Mouse (Mus musculus): ENCODE measurements around the gene Ugt1a6a.

The Ugt1a6a gene

GRCm38 (mm10) chr1:88253540-88253939, 118.9 kb downstream of the Ugt1a6a start:
- DNase-seq = no peak

DNA sequence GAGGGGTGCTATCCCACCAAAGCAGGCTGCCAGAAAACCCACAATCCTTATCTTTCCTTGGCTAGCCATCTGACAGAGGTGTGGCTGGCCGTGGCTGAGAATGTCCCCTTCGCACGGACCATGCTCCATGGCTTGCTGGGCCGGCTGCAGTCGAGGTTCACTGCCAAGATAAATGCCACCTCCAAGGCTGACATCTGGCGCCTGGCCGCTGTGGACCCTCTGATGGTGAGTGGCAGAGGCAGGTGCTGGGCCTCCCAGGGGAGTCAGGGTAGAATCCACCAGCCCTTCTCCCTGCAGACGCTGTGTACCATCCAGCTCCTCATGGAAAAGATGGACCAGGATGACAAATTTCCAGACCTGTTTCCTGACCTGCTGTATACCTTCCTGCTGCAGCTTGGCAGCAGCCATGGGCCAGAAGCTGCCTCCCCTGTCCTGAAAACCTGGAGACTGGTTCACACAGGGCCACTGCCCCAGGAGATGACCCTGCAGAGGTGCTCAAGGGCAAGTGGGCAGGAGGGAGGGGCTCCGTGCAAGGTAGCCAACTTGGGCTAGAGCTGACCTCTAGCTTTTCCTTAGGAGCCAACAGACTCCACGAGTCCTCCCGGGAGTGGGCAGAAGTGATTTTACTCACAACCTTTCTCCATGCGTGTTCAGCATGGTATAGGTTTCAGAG, 120.3 kb downstream of the Ugt1a6a start:
- peak; percentile 76 to 83 for DNase-seq

DNA sequence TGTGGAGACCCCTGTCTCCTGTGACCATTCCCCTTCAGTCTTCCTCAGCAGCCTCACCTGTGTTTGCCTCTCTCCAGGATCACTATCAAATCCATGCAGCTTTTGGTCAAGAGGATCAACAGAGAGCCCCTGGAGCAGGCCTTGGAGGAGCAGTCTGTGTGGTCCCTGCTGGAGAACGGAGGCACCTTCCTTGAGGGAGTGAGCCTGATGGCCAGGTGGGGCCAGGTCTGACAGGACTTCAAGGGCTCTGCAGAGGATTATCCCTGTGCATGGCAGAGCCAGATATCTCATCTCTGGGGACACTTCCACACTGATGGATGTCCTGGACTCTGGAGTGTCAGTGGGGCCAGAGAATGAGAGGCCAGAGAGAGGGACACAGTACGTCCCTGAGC, 120.9 kb downstream of the Ugt1a6a start:
- peak; percentile 38 to 45 for DNase-seq

DNA sequence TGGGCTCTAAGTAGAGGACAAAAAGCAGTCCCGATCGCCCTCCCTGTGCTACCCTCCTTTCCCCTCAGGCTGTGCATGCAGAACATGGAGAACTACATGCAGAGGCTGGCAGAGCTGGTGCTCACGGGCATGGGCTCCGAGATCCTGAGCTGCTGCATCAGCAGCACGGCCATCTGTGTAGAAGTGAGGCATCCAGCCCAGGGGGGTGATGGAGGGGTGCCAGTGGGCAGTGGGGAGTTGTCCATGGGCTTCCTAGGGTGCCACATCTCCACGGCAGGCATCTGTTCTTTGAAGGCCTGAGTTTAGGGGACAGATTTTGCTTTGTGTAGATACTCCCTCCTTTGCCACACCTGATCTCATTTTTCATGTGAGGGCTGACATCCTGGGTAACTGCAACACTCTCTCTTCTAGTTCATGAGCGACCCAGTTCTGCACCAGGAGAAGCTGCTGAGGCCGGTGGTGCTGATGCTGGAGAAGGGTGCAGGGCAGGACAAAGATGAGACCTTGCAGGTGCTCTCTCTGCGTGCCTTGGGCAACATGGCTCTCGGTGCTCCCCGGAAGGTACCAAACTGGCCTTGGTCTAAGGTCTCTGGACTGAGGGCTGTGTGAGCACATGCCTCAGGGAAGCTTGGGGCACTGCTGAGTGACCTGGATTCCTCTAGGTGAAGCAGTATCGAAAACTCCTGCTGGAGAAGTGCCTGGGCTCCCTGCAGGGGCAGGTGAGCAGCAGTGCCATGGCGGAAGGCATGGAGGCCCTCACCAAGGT, 121.6 kb downstream of the Ugt1a6a start:
- DNase-seq = peak; percentile 76 to 82

- DNase-seq = no peak
Observed at GRCm38 (mm10) chr1:88256886-88257663, 122.5 kb downstream of the Ugt1a6a start.

DNA sequence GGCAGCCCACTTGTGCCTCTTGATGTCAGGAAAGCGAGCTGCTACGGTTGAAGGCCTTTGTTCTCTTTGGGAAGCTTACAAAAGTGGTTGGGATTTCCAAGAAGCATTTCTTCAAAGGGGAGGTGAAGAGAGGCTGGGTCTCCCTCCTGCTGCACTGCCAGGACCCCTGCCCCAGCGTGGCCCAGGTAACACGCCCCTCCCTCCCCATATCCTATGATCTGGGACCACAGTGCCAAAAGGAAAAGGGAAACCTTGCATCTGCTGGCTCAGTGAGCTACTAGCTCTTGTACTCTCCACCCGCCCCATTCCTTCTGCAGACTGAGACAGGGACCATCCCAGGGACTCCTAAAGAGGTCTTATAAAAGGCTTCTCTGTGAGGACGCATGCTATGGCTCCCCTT, 123.1 kb downstream of the Ugt1a6a start:
- DNase-seq = no peak

DNA sequence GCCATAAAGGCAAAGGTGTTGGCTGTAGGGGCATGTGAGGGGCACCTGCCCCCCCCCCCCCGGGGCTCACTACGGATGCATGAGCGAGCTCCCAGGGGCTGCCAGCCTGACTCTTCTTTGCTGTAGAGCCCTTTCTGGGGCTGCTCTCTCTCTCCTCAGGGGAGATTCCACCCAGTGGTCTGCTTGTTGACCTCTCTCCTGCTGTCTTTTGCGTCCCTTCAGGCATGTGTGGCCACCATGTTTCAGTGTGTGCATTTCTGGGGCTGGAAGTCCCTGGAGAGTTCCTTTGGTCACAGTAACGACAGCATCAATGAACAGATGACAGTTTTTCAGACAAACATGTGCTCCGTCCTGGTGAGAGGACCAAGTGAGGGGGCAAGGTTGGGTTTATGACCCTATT, 123.8 kb downstream of the Ugt1a6a start:
- peak; percentile 37 to 46 for DNase-seq

GRCm38 (mm10) chr1:88258881-88259642, 124.5 kb downstream of the Ugt1a6a start:
- peak; percentile 83 for DNase-seq

DNA sequence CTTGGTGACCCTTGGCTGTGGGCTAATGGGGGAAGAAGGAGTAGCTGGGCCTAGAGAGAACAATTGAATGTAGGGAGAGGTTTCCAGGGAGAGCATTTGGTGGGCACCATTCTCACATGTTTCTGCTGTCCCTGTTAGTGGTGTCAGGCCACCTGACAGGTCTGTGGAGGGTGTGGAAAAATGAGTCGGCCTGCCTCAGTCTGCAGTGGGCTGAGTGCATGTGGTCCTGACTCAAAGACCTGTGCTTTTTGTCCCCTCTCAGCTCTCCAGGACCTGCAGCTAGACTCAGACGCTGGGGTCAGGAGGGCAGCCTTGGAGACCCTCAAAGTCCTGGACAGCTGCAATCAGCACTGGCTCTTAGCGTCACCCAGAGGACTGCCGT, 125.0 kb downstream of the Ugt1a6a start:
- peak in 1 of 2 experiments; percentile 51 for DNase-seq

DNA sequence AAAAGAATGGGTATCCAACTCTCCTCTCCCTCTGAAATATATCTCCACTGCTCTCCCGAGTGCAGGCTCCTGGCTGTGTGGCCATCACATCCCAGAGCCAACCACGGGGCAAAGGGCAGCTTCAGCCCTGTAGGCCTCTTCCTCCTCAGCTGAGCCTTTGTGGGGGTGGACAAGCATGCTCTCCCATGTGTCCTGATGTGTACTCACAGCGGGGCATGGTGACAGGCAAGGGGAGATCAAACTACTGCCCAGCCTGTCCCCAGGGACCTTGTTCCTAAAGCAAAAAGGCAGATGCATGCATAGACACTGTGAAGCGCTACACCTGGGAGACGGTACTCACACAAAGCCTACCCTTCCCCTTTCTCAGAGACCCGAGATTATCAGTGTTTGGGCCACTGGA, 125.5 kb downstream of the Ugt1a6a start:
- DNase-seq = peak; percentile 59 to 73

GRCm38 (mm10) chr1:88260604-88261377, 126.2 kb downstream of the Ugt1a6a start:
- no peak for DNase-seq

GRCm38 (mm10) chr1:88261706-88262105, 127.1 kb downstream of the Ugt1a6a start:
- no peak for DNase-seq

GRCm38 (mm10) chr1:88262255-88262654, 127.6 kb downstream of the Ugt1a6a start:
- peak; percentile 52 to 72 for DNase-seq

DNA sequence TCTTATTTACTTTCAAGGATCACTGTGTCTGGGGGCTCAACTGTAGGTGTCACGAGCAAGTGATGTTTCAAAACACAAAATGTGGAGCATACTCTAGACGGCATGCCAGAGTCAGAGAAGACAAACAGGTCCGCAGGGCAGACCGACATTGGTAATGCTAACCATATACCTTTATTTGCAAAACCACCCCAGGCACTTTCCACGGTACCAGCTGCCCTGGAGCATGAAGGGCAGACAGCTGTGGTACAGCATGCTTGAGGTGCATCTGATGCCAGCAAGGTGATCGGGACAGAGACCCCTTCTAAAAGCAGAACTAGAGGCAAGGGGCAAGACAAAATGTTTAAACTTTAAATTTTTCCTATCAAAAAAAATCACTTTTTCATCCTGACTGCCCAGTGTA, 128.4 kb downstream of the Ugt1a6a start:
- no peak for DNase-seq

- no peak for DNase-seq
Observed at GRCm38 (mm10) chr1:88263778-88264177, 129.2 kb downstream of the Ugt1a6a start.

- no peak for DNase-seq
Observed at GRCm38 (mm10) chr1:88264237-88264868, 129.7 kb downstream of the Ugt1a6a start.

DNA sequence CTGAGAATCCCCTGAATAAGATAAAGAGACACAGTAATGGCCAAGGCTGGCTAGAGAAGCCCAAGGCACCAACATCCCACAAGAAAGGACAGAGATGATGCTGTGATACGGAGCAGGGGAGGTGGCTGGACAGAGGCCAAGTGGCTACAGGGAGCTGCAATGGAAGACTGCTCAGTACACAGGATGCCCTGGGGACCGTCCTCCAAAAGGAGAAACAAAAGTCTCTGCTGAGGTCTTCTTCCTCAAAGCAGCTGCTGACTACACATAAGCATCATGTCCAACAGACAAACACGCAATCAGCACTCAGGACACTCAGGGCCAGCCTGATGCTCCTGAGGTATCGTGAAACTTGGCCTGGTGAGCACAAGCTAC, 130.2 kb downstream of the Ugt1a6a start:
- DNase-seq = peak in 1 of 2 experiments; percentile 61

DNA sequence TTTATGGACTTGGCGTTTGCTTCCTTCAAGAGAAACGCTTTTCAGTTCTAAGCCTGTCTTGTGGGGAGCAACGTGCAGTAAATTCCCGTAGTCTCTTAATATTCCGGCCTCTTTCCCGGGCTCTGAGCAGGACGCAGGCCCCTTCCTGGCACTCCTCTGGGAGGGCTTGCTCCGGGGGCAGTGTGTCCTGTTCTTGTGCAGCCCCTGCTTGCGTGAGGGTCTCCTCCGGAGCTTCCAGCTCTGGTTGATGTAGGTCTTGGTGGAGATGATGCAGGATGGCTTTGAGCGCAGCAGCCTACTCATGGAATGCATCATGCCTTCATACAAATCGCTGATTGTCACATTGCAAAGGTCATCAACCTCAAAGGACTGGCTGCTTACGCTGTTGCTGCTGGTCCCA, 131.5 kb downstream of the Ugt1a6a start:
- no peak for DNase-seq

- DNase-seq = no peak
Observed at GRCm38 (mm10) chr1:88267489-88267888, 132.9 kb downstream of the Ugt1a6a start.

DNA sequence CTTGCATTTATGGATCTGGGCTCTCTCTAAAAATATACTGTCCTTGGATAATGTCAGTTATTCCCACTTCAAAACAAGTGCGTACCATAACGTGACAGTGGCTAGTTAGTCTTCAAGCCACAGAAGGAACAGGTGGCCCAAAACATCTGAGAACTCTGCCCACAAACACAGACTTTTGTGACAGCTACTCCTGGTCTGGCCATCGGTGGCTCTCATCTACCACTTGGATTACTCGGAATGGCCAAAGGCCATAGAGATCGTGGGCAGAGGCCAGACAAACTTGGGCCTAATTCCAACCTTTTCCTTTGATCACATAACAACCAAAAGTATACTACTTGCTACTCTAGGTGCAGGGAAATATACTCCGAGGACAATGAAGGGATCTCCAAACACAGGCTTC, 133.5 kb downstream of the Ugt1a6a start:
- DNase-seq = no peak
